Mouse (Mus musculus) MEL (cell line): ENCODE measurements around the gene Mief1. TPM values are rescaled to one million over a fixed set of nuclear protein-coding genes. Genes with fewer than 3 reads are reported as not detected.
A peak's percentile ranks its signal among the peaks of the same experiment; 100 is the strongest.

Experiments
- DNase-seq: peaks from one replicate; pipeline ENCODE4 v3.0.0; 2011; ENCODE audit warnings: low read depth, low spot score
- H3K27ac ChIP-seq: 2 replicates; pipeline ENCODE4 v1.5.1; 2012; ENCODE audit warnings: low read depth, mild to moderate bottlenecking, control low read depth, low read length, moderate library complexity; ENCODE audit not compliant: control insufficient read depth
- H3K27me3 ChIP-seq, 2 experiments: fragments of 150-350 bp in 1 of 2; sonication (generic) in 1 of 2; 2 replicates each; pipeline ENCODE4 v1.6.1; 2012; ENCODE audit warnings: low read length in 2 of 2, mild to moderate bottlenecking in 2 of 2, improper control_type of control experiment in 1 of 2, moderate library complexity in 1 of 2; ENCODE audit not compliant: insufficient read depth in 2 of 2, control insufficient read depth in 1 of 2
- H3K36me3 ChIP-seq, 2 experiments: 2 replicates each; pipeline ENCODE4 v1.6.1; 2012 to 2014; ENCODE audit warnings: low read length in 2 of 2, improper control_type of control experiment in 1 of 2, inconsistent platforms in 1 of 2, mild to moderate bottlenecking in 1 of 2; ENCODE audit not compliant: insufficient read depth in 2 of 2, control insufficient read depth in 1 of 2
- H3K4me1 ChIP-seq, 2 experiments: fragments of 150-350 bp in 1 of 2; sonication (generic) in 1 of 2; 2 replicates each; pipeline ENCODE4 v1.6.1; 2012; ENCODE audit warnings: low read length in 2 of 2, improper control_type of control experiment in 1 of 2, mild to moderate bottlenecking in 1 of 2; ENCODE audit not compliant: insufficient read depth in 2 of 2, control insufficient read depth in 1 of 2
- H3K4me3 ChIP-seq, 2 experiments: fragments of 150-350 bp in 1 of 2; sonication (generic) in 1 of 2; 2 replicates each; pipeline ENCODE4 v1.5.1; 2012; ENCODE audit warnings: low read depth in 2 of 2, low read length in 2 of 2, mild to moderate bottlenecking in 2 of 2, moderate library complexity in 2 of 2, control low read depth in 1 of 2, improper control_type of control experiment in 1 of 2; ENCODE audit not compliant: control insufficient read depth in 1 of 2, insufficient read depth in 1 of 2
- H3K79me2 ChIP-seq: 2 replicates; pipeline ENCODE4 v1.6.1; 2012; ENCODE audit warnings: mild to moderate bottlenecking, low read length, moderate library complexity; ENCODE audit not compliant: control insufficient read depth, poor library complexity, insufficient read depth
- H3K9ac ChIP-seq: 2 replicates; pipeline ENCODE4 v1.6.1; 2012; ENCODE audit warnings: low read depth, mild to moderate bottlenecking, control low read depth, low read length, moderate library complexity; ENCODE audit not compliant: control insufficient read depth, poor library complexity, severe bottlenecking
- H3K9me3 ChIP-seq: fragments of 150-350 bp; sonication (generic); replicated peaks from 2 replicates; pipeline ENCODE4 v1.6.1; 2012; ENCODE audit warnings: mild to moderate bottlenecking, low read length, improper control_type of control experiment, moderate library complexity; ENCODE audit not compliant: insufficient read depth
- CHD1 ChIP-seq: IDR thresholded peaks from 2 replicates; pipeline ENCODE4 v1.6.1; 2012; ENCODE audit warnings: low read depth, mild to moderate bottlenecking, inconsistent platforms, low read length, improper control_type of control experiment
- CHD2 ChIP-seq: IDR thresholded peaks from 2 replicates; pipeline ENCODE4 v1.6.1; 2011; ENCODE audit warnings: low read length, improper control_type of control experiment
- CTCF ChIP-seq, 3 experiments: IDR thresholded peaks in 2 of 3; conservative IDR thresholded peaks in 1 of 3; 2 replicates each; pipeline ENCODE4 v1.5.1; 2011 to 2012; ENCODE audit warnings: low read length in 3 of 3, low read depth in 2 of 3, mild to moderate bottlenecking in 2 of 3, improper control_type of control experiment in 1 of 3, inconsistent platforms in 1 of 3, mixed read lengths in 1 of 3, moderate library complexity in 1 of 3; ENCODE audit not compliant: control insufficient read depth in 1 of 3, insufficient read depth in 1 of 3, poor library complexity in 1 of 3, severe bottlenecking in 1 of 3
- ELF1 ChIP-seq: IDR thresholded peaks from 2 replicates; pipeline ENCODE4 v1.6.1; 2014; ENCODE audit warnings: low read depth, mild to moderate bottlenecking, inconsistent platforms, low read length, improper control_type of control experiment, moderate library complexity
- EP300 ChIP-seq, 2 experiments: IDR thresholded peaks; 2 replicates each; pipeline ENCODE4 v1.6.1; 2011; ENCODE audit warnings: improper control_type of control experiment in 2 of 2, low read length in 2 of 2, low read depth in 1 of 2, mild to moderate bottlenecking in 1 of 2
- ETS1 ChIP-seq: IDR thresholded peaks from 2 replicates; pipeline ENCODE4 v1.6.1; 2012; ENCODE audit warnings: low read depth, mild to moderate bottlenecking, inconsistent platforms, low read length, improper control_type of control experiment, moderate library complexity
- GABPA ChIP-seq: IDR thresholded peaks from 2 replicates; pipeline ENCODE4 v1.6.1; 2012; ENCODE audit warnings: low read depth, mild to moderate bottlenecking, inconsistent platforms, low read length, improper control_type of control experiment, moderate library complexity
- GATA1 ChIP-seq: IDR thresholded peaks from 2 replicates; pipeline ENCODE4 v1.6.1; 2011; ENCODE audit warnings: low read depth, low read length, improper control_type of control experiment
- JUND ChIP-seq: IDR thresholded peaks from 2 replicates; pipeline ENCODE4 v1.6.1; 2011; ENCODE audit warnings: low read depth, mild to moderate bottlenecking, improper control_type of control experiment, low read length
- MAFK ChIP-seq: IDR thresholded peaks from 2 replicates; pipeline ENCODE4 v1.6.1; 2011; ENCODE audit warnings: low read depth, mild to moderate bottlenecking, low read length, improper control_type of control experiment, borderline replicate concordance
- MXI1 ChIP-seq: IDR thresholded peaks from 2 replicates; pipeline ENCODE4 v1.6.1; 2011; ENCODE audit warnings: mild to moderate bottlenecking, low read depth, low read length, improper control_type of control experiment
- NELFE ChIP-seq: IDR thresholded peaks from 2 replicates; pipeline ENCODE4 v1.6.1; 2011; ENCODE audit warnings: low read depth, low read length, improper control_type of control experiment
- POLR2A ChIP-seq, 2 experiments: IDR thresholded peaks; 2 replicates each; pipeline ENCODE4 v1.6.1; 2011 to 2012; ENCODE audit warnings: low read length in 2 of 2, mild to moderate bottlenecking in 2 of 2, control low read depth in 1 of 2, improper control_type of control experiment in 1 of 2, low read depth in 1 of 2, moderate library complexity in 1 of 2; ENCODE audit not compliant: control insufficient read depth in 1 of 2, insufficient read depth in 1 of 2, poor library complexity in 1 of 2
- RAD21 ChIP-seq: IDR thresholded peaks from 2 replicates; pipeline ENCODE4 v1.6.1; 2011; ENCODE audit warnings: mild to moderate bottlenecking, low read depth, low read length, improper control_type of control experiment
- RCOR1 ChIP-seq: IDR thresholded peaks from 2 replicates; pipeline ENCODE4 v1.6.1; 2012; ENCODE audit warnings: low read depth, mild to moderate bottlenecking, inconsistent platforms, low read length, improper control_type of control experiment
- SMC3 ChIP-seq: IDR thresholded peaks from 2 replicates; pipeline ENCODE4 v1.6.1; 2011; ENCODE audit warnings: low read depth, low read length, improper control_type of control experiment
- TAL1 ChIP-seq: IDR thresholded peaks from 2 replicates; pipeline ENCODE4 v1.6.1; 2012; ENCODE audit warnings: mild to moderate bottlenecking, inconsistent platforms, low read length, moderate library complexity, mixed read lengths
- TBP ChIP-seq: IDR thresholded peaks from 2 replicates; pipeline ENCODE4 v1.8.0; 2011; ENCODE audit warnings: low read depth, low read length, improper control_type of control experiment
- ZC3H11A ChIP-seq: IDR thresholded peaks from 2 replicates; pipeline ENCODE4 v1.6.1; 2012; ENCODE audit warnings: low read depth, mild to moderate bottlenecking, inconsistent platforms, low read length, improper control_type of control experiment
- ZMIZ1 ChIP-seq: IDR thresholded peaks from 2 replicates; pipeline ENCODE4 v1.6.1; 2012; ENCODE audit warnings: low read depth, mild to moderate bottlenecking, inconsistent platforms, low read length, improper control_type of control experiment, moderate library complexity
- polyA plus RNA-seq, 2 experiments: library from polyadenylated mRNA; stranded (reverse) in 1 of 2; unstranded in 1 of 2; fragments of >175 nt in 1 of 2; fragments of >200 nt in 1 of 2; gene quantifications; 2 replicates each; pipeline versions ENCODE4 v1.2.1 to v1.2.4; 2012; ENCODE audit warnings: low replicate concordance in 2 of 2, low read depth in 1 of 2; ENCODE audit not compliant: insufficient read length in 2 of 2, insufficient read depth in 1 of 2, missing spikeins in 1 of 2
- total RNA-seq: library from RNA; depleted of rRNA; stranded (reverse); fragments of 300-350 nt; gene quantifications from 2 replicates; pipeline ENCODE4 v1.2.3, GENCODE M21; 2012

The Mief1 gene
- total and polyA plus RNA-seq, 3 experiments = 34.6 to 41.5 TPM; not detected in 1

GRCm38 (mm10) chr15:80225796-80226195, 8.0 kb upstream of the Mief1 start:
- Histone ChIP-seq H3K4me3 (no peak overlapping the region), H3K9me3 (no peaks in the 10 kb centered on the region), H3K27ac (no peak overlapping the region), H3K9ac (no peak overlapping the region), H3K4me1 (peaks cover 0 to 6% of the 10 kb centered on the region in 2 experiments; a peak in 2 of 4 replicates), H3K79me2 (no peaks in the 10 kb centered on the region), H3K27me3 (peaks cover 0 to 1% of the 10 kb centered on the region in 2 experiments; a peak in 1 of 4 replicates), H3K36me3 (no peaks in the 10 kb centered on the region)
- TF ChIP-seq ETS1 (no peak), GATA1 (no peak), ZC3H11A (0 out of 2 replicates have a peak, but pooled peaks have one; percentile 9), RAD21 (peak; percentile 24), NELFE (no peak), RCOR1 (no peak), SMC3 (peak; percentile 41), CTCF (IDR thresholded peaks at IDR 0.05 in 2 of 3, conservative IDR thresholded peaks at IDR 0.05 in 1 of 3; ENCODE audit: control insufficient read depth in 1 of 3, insufficient read depth in 1 of 3, low read depth in 2 of 3, low read length in 3 of 3, poor library complexity in 1 of 3, severe bottlenecking in 1 of 3) (peak; percentile 35 to 48 (median 38)), CHD2 (no peak)
- peak; percentile 81 for DNase-seq

- TF ChIP-seq ELF1 (no peak), POLR2A (IDR thresholded peaks at IDR 0.05; ENCODE audit: control insufficient read depth in 1 of 2, insufficient read depth in 1 of 2, low read depth in 1 of 2, low read length in 2 of 2, poor library complexity in 1 of 2) (no peak), RCOR1 (no peak), TAL1 (no peak), CHD1 (no peak), ZMIZ1 (no peak), JUND (no peak), GATA1 (no peak), SMC3 (no peak), GABPA (no peak), MXI1 (no peak), TBP (no peak), MAFK (no peak), EP300 (IDR thresholded peaks at IDR 0.05; ENCODE audit: low read depth in 1 of 2, low read length in 2 of 2) (no peak)
- TF ChIP-seq, all 39 proteins: peak for 0
- Histone ChIP-seq H3K9ac (no peak overlapping the region), H3K9me3 (no peaks in the 10 kb centered on the region), H3K4me3 (no peak overlapping the region), H3K27me3 (no peaks in the 10 kb centered on the region), H3K27ac (no peak overlapping the region), H3K36me3 (peaks cover 0 to 3% of the 10 kb centered on the region in 2 experiments; a peak in 1 of 4 replicates), H3K79me2 (no peaks in the 10 kb centered on the region), H3K4me1 (peaks cover 0 to 11% of the 10 kb centered on the region in 2 experiments; a peak in 2 of 4 replicates)
- no peak for DNase-seq
These were observed 5.6 kb upstream of the Mief1 start for GRCm38 (mm10) chr15:80228071-80228800.
